Mouse (Mus musculus) adrenal gland, adult 8-10 months (tissue): ENCODE measurements at regions not wholly inside any gene's neighbourhood (a gene's known extent, or its start where the extent isn't known, plus 50 kb on each side); places are given as distances from the start of the nearest gene placed in this dataset.

Experiments used
- DNase-seq: peaks from one replicate; pipeline ENCODE4 v3.0.0; 2022

DNA sequence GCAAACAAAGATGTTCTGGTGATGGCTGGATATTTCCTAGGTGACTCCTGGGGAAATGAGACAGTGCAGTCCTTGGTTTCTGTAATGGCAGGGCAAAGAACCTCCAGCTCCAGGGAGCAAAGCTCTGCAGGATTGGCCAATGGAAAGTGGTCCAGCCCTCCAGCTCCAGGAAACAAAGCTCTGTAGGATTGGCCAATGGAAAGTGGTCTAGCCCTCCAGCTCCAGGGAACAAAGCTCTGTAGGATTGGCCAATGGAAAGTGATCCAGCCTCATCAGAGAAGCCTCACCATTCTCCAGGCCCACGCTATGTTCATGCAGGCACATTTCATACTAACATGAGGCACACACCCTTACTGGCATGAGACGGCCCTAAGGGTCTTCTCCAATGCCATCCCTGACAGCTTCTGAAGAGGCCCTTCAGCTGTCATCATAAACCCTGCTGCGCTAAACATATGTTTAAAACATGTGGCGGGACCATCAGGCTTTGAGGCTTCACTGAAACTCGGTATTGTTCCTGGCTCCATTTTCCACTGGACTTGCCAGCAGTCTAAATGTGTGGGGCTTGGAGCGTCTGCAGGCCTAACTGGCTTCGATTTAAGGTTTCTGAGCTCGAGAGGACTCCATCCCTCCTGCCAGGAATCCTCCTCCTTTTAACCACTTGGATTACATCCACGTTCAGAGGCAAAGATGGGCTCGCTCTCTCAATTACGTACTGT, 175.3 kb upstream of the Ccdc54 start:
- no peak for DNase-seq

DNA sequence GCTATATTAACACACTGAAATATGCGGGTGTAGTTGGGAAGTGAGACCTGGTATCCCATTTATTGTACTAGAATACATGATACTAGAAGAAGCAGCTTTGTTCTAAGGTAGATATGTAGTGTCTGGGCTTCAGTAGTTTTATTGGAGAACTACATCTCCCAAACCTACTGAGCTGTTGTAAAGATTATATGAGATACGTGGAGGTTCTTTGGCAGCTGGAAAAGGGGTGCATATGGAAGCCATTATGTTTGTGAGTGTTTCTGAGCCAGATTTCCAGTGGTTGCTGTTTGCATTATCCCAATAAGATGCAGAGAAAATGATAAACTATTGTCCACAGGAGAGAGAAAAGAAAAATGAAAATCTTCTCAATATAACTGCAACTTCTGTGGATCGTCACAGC, 171.1 kb upstream of the Ccdc54 start:
- DNase-seq = no peak

DNA sequence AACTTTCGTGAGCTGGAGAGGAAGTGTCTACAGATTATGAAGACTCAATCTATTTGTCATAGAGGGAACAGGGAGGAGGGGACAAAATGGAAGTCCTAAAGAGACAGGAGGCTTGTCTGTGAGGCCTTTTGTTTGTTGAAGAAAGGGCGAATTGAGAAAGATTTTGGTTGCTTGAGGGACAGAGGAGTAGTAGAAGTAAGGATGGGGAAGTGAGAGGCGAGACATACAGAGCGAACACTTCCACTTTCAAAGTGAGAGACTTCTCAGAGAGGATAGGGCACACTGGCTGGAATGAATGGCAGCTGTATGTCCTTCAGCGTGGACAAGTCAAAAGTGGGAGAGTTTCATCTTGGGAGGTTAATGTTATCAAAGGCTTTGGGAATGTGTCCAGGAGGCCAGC, 169.0 kb upstream of the Ccdc54 start:
- no peak for DNase-seq

DNA sequence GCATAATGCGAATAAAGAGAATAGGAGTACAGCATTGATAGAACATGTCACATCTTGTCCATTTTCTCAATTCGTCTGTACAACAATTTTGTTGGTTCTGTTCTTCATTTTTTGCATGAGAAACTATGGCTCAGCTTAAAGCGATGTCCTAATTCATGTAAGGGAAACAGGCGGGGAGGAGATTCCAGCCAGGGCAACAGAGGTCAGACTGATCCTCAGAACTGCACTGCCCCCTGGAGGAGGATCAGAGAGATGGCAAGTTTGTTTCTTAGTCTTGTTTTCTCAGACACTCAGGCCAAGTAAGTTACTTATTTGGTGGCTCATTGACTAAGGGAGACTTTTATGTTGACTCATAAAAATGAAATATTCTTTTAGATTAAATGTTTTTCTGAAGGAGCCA, 165.7 kb upstream of the Ccdc54 start:
- no peak for DNase-seq

DNA sequence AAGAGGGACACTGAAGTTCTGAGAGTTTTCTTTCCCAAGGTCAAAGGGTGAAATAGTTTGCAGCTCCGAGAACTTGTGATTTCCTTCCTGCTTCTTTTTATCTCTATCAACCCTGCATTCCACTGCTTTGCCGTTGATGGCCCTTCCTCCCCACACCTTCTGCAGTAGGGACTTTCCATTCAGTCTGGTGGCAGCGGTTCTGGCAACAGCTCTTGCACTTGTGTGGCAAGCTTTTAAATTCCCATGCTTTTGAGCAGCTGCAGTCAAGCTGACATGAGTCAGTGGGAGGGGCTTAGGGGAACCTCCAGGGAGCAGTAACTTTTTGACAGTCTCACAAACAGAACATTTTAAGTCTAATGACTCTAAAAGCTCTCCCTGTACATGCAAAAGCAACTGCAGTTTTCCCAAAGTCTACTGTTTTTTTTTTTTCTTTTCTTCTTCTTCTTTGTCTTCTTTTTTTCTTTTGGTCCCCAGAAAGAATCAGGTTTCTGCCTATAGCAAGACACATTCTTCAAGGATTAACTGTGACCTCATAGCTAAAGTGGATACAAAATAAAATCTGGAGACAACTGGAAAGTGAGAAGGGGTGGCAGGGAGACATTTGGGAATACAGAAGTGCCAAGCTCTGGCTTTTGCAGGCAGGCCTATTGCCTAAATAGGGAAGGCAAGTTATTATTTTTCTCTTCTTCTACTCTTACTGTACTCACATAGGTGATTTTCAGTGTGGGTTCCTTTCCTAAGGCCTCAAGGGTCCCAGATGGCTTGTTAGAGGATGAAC, 162.8 kb upstream of the Ccdc54 start:
- DNase-seq = peak; percentile 72

DNA sequence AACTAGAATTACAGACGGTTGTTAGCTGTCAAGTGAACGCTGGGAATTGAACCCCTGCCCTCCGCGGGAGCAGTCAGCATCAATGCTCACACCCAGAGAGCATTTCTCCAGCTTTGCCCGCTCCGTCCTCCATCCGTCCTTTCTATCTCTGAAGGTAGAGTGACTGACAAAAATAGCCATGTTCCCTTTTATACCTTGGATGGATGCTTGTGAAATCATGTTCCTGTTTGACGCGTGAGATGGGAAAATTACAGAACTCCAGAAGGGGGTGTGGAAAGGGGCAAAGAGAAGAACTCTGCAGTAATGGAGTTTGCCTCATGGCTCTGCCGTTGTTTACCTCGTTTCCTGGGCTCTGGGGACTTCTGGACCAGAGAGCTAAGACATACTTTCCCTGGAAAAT, 162.1 kb upstream of the Ccdc54 start:
- DNase-seq = no peak

DNA sequence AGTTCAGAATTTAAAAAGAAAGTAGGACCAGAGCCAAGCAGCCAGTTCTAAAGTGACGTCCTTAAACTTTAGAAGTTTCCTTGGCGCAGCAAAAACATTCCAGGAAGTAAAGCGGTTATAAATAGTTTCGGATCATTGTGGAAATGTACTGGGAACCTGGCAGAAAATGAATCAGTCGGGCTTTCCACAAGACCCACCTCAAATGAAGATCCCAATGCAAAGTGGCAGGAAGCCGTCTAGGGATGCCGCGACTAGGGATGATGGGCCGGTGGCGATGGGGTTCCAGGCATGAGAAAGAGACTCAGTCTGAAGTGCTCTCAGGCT, 161.3 kb upstream of the Ccdc54 start:
- peak; percentile 45 for DNase-seq

DNA sequence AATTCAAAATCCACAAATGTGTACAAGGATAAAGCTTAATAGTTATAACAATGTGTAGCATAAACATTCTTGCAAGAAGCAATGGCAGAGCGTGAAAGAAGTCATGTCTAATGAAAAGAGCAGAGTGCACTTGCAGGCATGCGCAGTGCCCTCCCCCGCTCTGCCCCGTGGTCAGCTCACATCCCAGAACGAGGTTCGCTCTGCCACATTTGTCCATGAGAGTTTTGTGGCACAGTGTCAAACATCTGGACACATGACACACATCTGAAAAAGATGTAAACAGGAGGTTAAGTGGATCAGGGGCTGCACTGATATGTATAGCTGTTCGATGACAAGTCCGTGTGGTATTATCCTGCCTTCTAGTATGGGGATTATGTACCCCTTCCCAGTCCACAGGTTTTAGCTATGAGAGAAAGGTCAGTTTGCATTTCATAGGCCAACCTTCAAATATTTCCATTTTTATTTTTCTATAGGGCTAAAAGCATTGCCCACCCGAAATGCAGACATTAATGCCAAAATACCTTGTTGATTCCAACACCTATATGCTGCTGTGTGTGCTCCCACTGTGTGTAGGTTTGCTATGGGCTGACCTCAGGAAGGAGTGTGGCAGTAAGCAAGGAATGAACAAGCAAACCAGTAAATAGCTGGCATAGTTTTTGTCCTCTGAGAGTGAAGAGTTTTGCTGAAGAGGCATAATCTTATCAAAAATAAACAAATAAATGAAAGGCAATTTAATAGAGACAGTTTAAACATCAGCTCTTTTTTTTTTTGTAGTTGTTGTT, 160.7 kb upstream of the Ccdc54 start:
- DNase-seq = no peak

DNA sequence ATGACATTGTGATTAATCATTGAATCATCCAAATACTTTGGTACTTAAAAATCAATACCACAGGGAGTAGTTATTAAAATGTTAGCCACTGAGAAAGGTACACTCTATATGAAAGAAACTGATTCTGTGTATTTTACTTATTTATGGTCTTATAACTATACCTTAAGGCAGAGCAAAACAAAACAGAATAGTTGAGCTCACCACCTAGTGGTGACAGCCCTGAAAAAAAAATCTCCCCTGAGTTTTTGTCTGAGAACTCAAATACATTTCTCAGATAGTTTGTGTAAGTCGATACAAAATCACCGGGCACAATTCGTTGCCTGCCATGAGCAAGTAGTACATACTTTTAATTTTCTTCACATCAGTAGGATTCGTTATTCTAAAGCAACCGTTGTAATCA, 156.7 kb upstream of the Ccdc54 start:
- DNase-seq = no peak

DNA sequence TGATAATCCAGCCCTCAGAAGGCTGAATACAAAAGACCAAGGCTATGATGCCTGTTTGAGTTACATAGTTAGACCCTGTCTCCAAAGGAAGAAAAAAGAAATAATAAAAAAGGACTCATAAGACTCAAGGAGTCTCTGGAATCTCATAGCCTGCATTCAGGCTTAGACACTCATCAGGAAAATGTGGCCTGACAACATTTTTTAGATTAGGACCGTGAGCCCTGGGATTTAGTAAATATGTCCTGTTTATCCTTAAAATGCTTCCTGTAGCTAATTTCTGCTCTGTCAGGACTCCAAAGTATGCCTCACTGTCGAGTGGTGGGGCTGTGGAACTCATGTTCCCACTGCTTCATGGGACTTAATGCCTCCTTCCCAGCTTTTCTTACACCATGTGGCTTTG, 154.8 kb upstream of the Ccdc54 start:
- no peak for DNase-seq

DNA sequence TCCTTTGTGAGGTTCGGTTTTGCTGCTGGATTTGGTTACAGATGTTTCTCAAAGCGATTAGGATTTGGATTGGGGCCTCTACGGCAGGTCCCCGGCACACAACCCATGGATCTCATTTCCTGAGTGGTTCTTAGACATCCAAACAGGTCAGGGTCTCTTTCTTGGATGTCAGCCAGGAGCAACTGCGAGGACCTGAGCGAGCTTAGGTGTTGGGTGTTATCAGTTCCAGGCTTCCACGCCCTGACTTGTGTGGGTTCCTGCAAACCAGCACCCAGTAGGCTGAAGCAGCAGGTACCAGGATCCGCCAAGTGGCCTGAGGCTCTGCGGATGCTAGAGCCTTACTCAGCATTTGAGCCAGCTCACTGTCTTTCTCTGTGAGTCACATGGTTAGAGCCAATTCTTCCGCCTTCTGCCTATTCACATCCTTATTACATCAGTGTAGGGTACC, 146.5 kb upstream of the Ccdc54 start:
- no peak for DNase-seq

DNA sequence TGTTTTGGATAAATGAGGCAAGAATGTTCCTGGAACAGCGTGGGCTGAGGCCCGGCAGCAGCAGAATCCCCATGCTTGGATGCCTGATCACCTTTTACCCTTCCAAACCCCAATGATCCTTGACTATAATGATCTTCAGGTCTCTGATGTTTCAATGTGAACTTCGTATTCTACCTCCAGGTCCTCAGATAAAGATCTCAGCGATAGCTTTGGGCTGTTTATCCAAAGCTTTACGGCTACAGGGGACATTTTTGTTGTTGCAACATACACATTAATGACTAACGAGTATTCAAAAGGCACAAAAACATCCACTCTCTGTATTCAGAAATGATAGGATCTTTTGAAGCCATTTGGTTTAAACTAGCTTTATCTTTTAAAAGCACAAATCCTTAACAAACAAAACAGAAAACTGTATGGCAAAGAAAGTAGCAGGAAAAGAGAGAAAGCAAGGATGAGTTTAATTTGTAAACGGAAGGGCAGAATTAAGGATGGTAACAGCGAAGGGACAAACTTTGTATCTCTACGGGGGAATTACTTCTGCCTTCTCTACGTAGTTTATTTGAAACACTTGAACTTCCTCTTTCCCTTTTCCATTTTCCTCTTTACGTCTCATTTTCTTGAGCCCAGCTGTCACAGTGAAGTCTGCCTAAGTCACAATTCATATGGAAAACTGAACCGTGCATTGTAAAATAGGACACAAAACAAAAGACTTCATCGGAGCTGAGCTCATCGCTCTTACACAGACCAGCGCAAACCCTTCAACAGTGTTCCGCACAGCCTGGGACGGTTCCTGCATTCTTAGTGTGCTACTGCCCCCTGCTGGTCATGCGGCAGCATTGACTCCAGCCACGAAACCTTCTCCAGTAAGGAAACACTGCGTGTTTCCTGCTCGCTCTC, 145.4 kb upstream of the Ccdc54 start:
- DNase-seq = peak; percentile 85

DNA sequence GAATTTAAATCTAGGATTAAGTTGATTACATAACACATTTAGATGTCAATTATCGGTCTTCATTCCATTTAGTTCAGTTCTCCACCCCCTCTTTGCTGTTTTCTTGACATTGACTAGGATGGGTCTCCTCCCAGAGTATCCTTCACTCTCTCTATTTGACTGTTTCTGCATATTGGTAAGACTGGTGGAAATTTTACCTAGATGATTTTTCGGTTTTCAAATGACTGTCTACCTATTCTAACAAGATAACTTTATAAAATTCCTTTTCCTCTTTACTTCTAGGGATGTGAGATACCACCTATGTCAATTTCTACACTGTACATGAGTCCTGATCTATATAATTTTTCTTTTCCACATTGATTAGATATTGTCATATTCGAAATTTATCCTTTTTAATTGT, 142.4 kb upstream of the Ccdc54 start:
- no peak for DNase-seq

DNA sequence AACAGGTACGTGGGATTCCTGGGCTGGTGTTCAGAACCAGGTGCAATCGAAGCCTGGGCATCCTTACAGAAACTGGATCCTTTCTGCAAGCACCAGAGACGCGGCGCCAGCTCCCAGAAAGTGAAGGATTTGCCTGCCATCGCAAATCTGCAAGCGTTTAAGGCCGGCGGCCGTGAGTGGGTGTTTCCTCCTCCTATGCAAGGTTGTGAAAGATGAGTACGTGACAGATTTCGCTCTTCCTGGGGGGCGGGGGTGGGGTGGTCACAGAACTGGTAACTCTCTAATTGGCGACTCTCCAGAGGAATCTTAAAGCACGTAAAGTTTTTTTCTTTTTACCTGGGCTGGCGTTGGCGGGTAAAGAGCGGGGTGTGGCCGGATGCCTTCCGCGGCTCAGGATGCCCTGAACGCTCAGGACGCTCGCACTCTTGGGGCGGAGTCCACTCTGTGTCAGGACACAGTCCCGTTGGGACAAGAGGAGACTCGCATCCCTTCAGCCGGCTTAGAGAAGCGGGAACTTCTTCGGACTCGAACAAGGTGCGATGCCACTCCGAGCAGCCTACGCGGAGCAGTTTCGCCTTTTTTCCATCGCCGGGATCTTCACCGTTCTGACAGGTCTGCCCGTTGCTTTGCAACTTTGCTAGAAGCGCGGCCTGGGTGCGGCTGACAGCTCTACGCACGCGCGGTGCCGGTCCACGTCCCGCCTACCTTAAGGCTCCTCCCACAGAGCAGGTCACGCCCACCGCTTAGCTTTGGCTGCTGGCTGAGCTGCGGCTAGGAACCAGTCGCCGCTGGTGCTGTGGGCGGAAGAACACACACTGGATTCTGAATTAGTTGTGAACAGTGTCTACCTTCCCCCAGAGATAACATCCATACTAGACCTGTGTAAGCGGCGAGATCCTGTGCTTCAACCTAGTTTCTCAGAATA, 141.4 kb upstream of the Ccdc54 start:
- DNase-seq = peak; percentile 89

DNA sequence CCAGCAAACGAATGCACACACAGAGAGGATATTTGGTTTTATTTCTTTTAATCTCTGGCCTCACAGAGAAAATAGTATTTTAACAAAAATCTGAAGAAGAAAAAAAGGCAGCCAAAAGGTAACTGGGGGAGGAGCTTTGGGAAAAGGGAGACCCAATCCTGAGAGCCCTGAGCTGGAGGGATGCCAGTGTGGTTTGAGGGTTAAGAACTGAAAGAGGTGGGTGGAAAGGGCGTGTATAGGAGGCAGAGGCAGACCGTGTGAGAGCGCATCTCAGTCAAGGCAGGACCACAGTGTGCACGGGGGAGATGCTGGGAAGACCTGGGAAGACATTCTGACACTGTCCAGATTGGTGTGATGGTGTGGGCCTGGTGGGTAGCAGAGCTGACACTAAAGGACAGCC, 138.4 kb upstream of the Ccdc54 start:
- DNase-seq = no peak

DNA sequence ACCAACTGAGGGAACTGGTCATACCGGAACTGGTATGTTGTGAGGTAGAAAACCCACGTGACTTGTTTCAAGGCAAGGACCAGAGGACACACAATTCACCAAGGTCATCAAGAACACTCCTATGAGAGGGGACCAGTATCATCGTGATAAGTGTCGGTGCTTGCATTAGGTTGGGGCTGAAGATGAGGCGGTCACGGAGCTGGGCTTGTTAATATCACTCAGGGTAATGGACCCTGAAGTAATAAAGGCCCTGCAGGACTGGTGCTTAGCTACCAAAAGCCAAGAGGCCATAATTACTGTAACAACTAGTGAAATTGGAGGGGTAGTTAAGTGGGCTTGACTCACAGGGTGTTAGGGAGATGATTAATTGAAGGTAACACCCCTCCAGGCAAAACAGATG, 132.2 kb upstream of the Ccdc54 start:
- no peak for DNase-seq

DNA sequence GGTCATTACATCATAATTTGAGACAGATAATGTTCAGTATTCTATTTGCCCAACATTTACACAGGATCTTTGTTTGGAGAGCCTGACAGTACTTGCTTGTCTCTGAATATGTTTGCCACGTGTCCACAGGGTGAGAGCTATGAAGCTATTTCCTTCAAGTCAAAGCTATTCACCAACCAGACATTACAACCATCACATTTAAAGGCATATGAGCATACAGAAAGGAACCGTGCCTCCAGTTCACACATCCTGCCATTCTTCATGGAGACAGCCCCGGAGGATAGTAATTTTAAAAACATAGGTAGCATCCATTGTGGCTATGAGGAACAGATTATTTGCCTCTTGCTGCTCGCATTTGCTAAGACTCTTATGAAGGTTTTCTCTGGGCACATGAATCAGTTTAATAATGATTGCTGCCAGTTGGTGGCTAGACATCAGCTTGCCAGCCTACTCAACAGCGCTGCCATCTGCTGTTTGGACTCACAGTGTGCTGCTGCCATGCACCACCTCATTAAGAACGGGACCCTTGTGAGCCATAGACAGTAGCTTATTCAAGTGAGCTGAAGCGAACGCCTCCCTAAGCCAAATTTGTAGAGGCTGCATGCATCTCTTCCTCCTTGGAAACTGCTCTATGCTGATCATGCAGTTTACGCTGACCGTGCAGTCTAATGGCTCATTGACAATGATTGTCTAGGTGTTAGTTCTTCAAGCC, 126.5 kb upstream of the Ccdc54 start:
- no peak for DNase-seq

DNA sequence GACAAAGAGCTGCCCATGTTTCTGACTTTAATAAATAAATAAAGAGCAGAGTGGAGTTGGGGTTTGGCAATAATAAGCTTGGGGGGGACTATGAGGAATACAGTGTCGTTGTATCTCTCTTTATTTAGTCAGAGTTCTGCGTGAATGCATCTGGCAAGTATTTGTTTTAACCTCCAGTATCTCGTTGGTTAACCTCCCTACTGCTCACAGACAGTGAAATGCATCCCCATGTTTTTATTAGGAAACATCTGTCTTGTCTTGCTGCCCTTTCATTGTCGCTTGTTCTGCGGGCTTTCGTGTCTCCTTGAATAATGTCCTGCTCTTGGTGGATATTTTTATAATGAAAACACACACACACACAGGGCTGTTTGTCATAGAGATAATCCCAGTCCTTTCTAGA, 118.8 kb upstream of the Ccdc54 start:
- DNase-seq = no peak

DNA sequence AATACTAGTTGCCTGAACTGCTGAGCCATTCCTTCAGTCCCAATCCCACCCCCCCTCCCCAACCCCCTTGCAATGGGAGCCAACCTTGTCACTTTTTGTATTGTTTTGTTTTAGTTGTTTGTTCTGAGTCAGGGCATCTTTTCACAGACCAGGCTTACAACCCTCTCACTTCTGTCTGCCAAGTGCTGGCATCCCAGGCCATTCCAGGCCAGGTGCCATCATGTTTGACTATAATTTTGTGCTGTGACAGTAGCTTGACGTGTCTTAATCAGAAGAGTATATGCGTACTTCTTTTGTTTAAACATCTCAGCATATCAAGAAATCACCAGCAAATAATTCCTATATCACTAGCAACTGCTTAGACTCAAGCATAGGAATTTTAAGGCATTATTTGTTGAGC, 117.0 kb upstream of the Ccdc54 start:
- DNase-seq = no peak

DNA sequence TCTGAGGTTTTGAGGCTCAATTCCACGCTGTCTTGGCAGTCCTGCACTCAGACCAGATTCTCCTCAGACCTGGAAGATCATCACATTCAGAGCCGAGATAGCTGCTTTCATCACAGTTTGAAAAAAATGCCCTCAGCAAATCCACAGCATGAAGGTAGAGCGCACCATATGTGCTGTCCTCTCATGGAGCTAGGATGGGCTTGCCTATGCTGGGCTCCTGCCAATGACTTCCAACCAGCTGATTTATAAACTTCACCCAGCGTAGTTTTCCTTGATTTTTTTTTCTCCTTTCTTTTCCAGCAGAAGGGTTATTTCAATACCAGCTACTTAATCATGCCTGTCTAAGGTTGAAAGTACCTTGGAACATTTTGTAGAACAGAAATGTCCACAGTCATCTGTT, 115.0 kb upstream of the Ccdc54 start:
- no peak for DNase-seq
